16 mouse cellular contexts compared by ENCODE assay signal in the genomic region with DNA sequence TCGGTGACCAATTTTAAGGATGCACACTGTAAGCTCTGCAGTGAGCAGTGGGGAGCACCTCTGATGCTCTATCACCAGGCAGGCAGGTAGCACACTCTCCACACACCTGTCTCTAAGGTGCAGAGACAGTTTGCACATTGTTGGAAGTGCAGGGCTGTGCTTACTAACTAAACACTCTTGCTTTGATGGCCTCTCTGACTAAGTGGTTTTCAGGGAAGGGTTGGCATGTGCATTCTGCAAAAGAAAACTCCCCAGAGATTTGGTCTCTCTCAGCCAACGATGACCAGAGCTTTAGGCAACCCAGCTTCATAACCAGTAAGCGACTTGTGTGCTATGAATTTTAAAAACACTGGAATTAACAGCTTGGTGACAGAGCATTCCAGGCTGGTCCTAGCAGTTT. TPM values are rescaled to one million over a fixed set of nuclear protein-coding genes. Genes with fewer than 3 reads are reported as not detected.
DNase-seq lines count a peak whose midpoint lies in the region; ATAC-seq and TF ChIP-seq lines count a peak whose summit lies in the region.
"Had no signal": no experiment of that assay in that cellular context is flagged by ENCODE, and none has a peak within 500 bp of the region (broad histone marks: within the 10 kb centered on the region; RNA-seq: fewer than 3 reads in every experiment).

No protein-coding gene starts in this region.

- H3K9me3 ChIP-seq in lung, embryonic 16.5 days (ENCODE audit: control insufficient read depth, low read length), result no peaks in the 10 kb centered on the region
- H3K9me3 ChIP-seq: embryonic facial prominence, embryonic 12.5 days; forebrain, embryonic 15.5 days; heart, embryonic 13.5 days; hindbrain, embryonic 15.5 days had no signal

- H3K27ac ChIP-seq in layer of hippocampus, adult 2 months, result 0 out of 2 replicates have a peak overlapping the region, but pooled peaks have one; percentile 2
- peak overlapping the region; percentile 72 for H3K27ac ChIP-seq in lung, embryonic 16.5 days (ENCODE audit: low read length)
- H3K27ac ChIP-seq: embryonic facial prominence, embryonic 12.5 days; forebrain, embryonic 15.5 days; heart, embryonic 13.5 days; hindbrain, embryonic 15.5 days had no signal

- no peak for DNase-seq in layer of hippocampus, adult 2 months (ENCODE audit: low spot score in 2 of 2)
- DNase-seq in layer of hippocampus, adult 18-20 months (ENCODE audit: low spot score in 2 of 2), result no peak
- peak; percentile 48 for DNase-seq in adipocyte (ENCODE audit: low spot score)
- DNase-seq in lung, postnatal 36 days, result peak; percentile 61
- DNase-seq in cerebellum, adult 9-10 months, result no peak
- DNase-seq: adrenal gland, adult 8-10 months; adrenal gland, postnatal 36 days; cerebellum, adult 2 months; cerebellum, postnatal 14 days; gastrocnemius, postnatal 10 days; heart, postnatal 36 days had no signal

- 52% methylated on average over 3 of the region's 3 CpGs for WGBS in lung, embryonic 16.5 days

- H3K36me3 ChIP-seq in lung, embryonic 16.5 days (ENCODE audit: control insufficient read depth, insufficient read depth, low read length), result no peaks in the 10 kb centered on the region
- H3K36me3 ChIP-seq: embryonic facial prominence, embryonic 12.5 days; forebrain, embryonic 15.5 days; heart, embryonic 13.5 days; hindbrain, embryonic 15.5 days had no signal

- H3K27me3 ChIP-seq in lung, embryonic 16.5 days (ENCODE audit: control insufficient read depth, insufficient read depth, low read depth, low read length), result no peaks in the 10 kb centered on the region
- H3K27me3 ChIP-seq: embryonic facial prominence, embryonic 12.5 days; forebrain, embryonic 15.5 days; heart, embryonic 13.5 days; hindbrain, embryonic 15.5 days had no signal

- no peak for TF ChIP-seq CTCF in layer of hippocampus, adult 2 months (conservative IDR thresholded peaks at IDR 0.05)

- no peak overlapping the region for H3K4me3 ChIP-seq in layer of hippocampus, adult 2 months
- H3K4me3 ChIP-seq in lung, embryonic 16.5 days (ENCODE audit: low read length), result no peak overlapping the region
- H3K4me3 ChIP-seq: embryonic facial prominence, embryonic 12.5 days; forebrain, embryonic 15.5 days; heart, embryonic 13.5 days; hindbrain, embryonic 15.5 days had no signal

- no peak overlapping the region for H3K4me2 ChIP-seq in lung, embryonic 16.5 days (ENCODE audit: low read depth, low read length)
- H3K4me2 ChIP-seq: embryonic facial prominence, embryonic 12.5 days; forebrain, embryonic 15.5 days; heart, embryonic 13.5 days; hindbrain, embryonic 15.5 days had no signal

- H3K9ac ChIP-seq in lung, embryonic 16.5 days (ENCODE audit: low read length), result no peak overlapping the region
- H3K9ac ChIP-seq: embryonic facial prominence, embryonic 12.5 days; forebrain, embryonic 15.5 days; heart, embryonic 13.5 days; hindbrain, embryonic 15.5 days had no signal

- ATAC-seq in lung, embryonic 16.5 days (ENCODE audit: low read depth), result peak; percentile 37; the same call in 1 of the 2 replicates
- ATAC-seq: forebrain, embryonic 15.5 days had no signal

- H3K4me1 ChIP-seq in lung, embryonic 16.5 days (replicated peaks; ENCODE audit: control insufficient read depth, insufficient read depth, low read length), result peaks cover 28% of the 10 kb centered on the region

RNA-seq across cellular contexts. Expression of a gene that starts 29.2 kb away (rescaled TPM):
- 10 to 100 TPM; 38.4 to 40.5 TPM for total RNA-seq in layer of hippocampus, adult 2 months (2021)
- 10 to 100 TPM; 39.6 to 40.0 TPM for total RNA-seq in layer of hippocampus, adult 18-20 months (2021)
- 10.9 and 14.5 TPM in 2 replicates for polyA plus RNA-seq in lung, embryonic 16.5 days (2015; fragmentation: Nextera tagmentation; extraction: Ambion mirVana)

RNA-seq across cellular contexts. Expression of a gene that starts 29.3 kb away (rescaled TPM):
- total RNA-seq in layer of hippocampus, adult 2 months (2021), result 100 to 1,000 TPM; 228 to 231 TPM
- 100 to 1,000 TPM; 210 to 219 TPM for total RNA-seq in layer of hippocampus, adult 18-20 months (2021)
- polyA plus RNA-seq in lung, embryonic 16.5 days (2015; fragmentation: Nextera tagmentation; extraction: Ambion mirVana), result 756 and 782 TPM in 2 replicates

Comparison
In these comparisons a context has a peak if more than half of its experiments do, and no peak if none do; other contexts are left out.
1. DNase-seq: peak in adipocyte (single experiment) and lung, postnatal 36 days (single experiment); none in layer of hippocampus, adult 2 months (0 of 2), layer of hippocampus, adult 18-20 months (0 of 2) and cerebellum, adult 9-10 months (single experiment).